Mouse (Mus musculus): ENCODE data around the gene Fancm.

DNA sequence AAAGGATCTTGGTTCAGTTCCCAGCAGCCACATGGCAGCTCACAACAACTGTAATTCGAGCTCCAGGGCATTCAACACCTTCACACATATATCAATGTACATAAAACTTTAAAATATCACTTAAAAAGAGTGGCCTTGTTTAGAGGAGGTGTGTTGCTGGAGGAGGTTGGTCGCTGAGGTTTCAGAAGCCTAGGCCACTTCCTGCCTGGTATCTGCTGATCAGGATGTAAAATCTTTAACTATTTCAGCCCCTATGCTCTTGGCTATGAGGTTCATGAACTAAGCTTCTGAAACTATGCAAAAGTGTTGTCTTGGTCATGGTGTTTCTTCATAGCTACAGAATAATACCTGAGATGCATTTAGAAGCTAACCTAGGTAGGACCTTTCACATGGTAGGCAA, 10.2 kb upstream of the Fancm start:
- TF ChIP-seq CTCF (IDR thresholded peaks at IDR 0.05; ENCODE audit: extremely low read depth, insufficient read depth, low read length) (no peak), POLR2A (IDR thresholded peaks at IDR 0.05; ENCODE audit: extremely low read depth, insufficient read depth, low read length) (no peak)

All from cortical plate, adult 2 months (tissue).